Mouse (Mus musculus) cortical plate, adult 2 months (tissue): ENCODE measurements around the gene Tenm2.

ENCODE experiments used
- CTCF ChIP-seq: fragments of 200-500 bp; IDR thresholded peaks from 2 replicates; pipeline ENCODE4 v1.5.1; 2011; ENCODE audit warnings: mild to moderate bottlenecking, control low read depth, low read length; ENCODE audit not compliant: insufficient read depth; ENCODE audit errors: extremely low read depth
- POLR2A ChIP-seq: fragments of 200-500 bp; IDR thresholded peaks from 2 replicates; pipeline ENCODE4 v1.6.1; 2011; ENCODE audit warnings: mild to moderate bottlenecking, low read length, control low read depth; ENCODE audit not compliant: insufficient read depth; ENCODE audit errors: extremely low read depth

GRCm38 (mm10) chr11:36653656-36654323 is 582.0 kb downstream of the Tenm2 start:
- TF ChIP-seq POLR2A = no peak
- TF ChIP-seq CTCF = no peak
